Mouse (Mus musculus) adrenal gland, adult 2 months (tissue): ENCODE results near the gene Ifitm3. TPM values are rescaled to one million over a fixed set of nuclear protein-coding genes. Genes with fewer than 3 reads are reported as not detected.
A peak's percentile ranks its signal among the peaks of the same experiment; 100 is the strongest.
"Not testable (repeated sequence)": the region's sequence is repeated elsewhere in the genome, so short reads cannot be mapped to it uniquely, and the experiment has no call there.

ENCODE experiments used
- DNase-seq: peaks from one replicate; pipeline ENCODE4 v3.0.0; 2021
- polyA plus RNA-seq: library from polyadenylated mRNA; depleted of rRNA; stranded (reverse); fragments of >200 nt; gene quantifications from 2 replicates; pipeline ENCODE4 v1.2.3, GENCODE M21; 2012
- total RNA-seq, 2 experiments: library from RNA; stranded (reverse); gene quantifications; 2 replicates each; pipeline ENCODE4 v1.2.3; 2021

Ifitm3 gene
- total and polyA plus RNA-seq, 3 experiments = 102 to 148 (median 140) TPM

DNA sequence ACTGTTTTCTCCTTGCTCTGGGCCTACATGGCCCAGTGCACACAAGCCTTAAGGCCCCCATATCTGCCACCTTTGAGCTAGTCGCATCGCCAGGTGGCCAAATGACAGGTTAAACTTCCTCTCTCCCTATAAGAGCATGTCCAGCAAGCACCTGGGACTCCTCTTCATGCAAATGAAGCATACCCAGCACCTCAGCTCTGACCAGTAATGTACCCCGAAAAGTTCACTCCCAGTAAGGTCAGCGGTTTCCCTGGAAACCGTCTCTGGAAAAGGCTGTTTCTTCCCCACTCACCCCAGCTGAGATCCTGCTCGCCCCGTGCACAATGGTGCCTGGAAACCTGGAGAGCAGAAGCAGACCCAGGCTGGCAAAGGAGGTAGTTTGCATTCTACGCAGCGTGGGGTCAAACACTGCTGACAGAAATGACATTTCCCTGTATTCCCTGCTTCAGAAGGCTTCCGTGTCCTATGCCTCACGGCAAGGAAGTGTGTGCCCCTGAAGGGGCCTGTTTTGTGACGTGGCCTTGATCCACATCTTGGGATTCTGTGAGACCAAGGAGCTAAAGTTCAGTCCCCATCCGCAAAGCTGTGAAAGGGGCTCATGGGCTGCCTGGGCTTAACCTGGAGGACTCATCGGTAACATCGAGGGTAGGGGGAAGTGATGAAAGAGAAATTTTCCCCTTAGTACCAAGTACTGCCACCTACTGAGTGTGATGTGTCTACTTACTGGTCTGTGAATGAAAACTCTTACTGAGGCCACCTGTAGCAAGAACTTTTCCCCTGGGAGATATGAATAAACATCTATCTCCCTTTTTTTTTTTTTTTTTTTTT is 9.5 kb downstream of the Ifitm3 start:
- no peak for DNase-seq

DNA sequence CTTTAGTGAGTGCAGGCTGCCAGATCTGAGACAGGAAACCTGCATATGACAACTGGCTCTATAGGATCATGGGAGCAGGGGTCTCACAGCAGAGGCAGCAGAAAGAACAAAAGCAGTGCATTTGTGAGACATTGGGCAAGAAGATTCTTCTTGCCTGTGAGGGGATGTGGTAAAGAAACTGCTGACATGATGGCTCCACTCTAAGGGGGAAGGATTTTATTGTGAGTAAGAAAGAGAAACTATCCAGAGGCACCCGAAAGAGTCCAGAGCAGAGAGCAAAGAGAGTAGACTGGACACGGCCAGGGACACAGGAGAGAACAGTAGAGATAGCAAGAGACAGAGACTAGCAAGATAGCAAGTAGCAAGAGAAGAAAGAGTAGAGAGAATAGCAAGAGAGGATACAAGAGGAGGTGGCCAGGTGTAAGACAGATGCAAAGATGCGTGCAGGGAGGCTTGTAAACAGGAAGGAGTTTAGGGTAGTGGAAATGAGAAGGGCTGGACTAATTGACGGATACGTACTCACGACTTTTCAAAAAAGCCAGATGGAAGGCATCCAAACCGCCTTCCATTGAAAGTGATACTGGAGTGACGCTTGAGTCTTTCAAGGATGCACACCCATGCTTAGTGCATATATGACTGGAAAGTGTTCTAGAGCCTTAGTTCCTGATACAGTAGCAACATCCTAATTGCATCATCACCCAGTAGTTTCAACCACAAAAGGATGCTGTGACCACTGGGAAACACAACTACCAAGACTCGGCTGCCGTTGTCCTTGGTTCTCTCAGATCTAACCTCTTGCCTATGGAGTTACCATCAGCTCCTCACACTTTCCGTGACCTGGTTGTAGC is 11.5 kb downstream of the Ifitm3 start:
- no peak for DNase-seq

DNA sequence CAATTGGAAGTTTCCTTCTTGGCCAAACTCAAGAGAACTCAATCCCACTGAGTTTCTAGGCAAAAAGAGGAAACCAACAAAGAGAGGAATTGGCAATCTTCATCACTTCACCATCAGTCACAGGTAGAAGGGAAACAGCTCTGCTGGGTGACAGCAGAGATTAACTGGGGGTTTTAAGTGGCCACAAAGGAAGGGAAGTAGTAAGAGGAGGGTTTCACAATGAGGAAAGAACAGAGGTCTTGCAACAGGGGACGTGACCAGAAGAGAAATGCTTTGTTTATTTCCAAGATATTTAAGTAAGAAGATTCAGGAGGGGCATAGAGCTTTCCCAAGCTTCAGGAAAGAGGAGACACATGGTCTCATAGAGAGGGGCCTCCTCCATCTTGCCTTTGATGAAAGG is 12.8 kb downstream of the Ifitm3 start:
- no peak for DNase-seq

DNA sequence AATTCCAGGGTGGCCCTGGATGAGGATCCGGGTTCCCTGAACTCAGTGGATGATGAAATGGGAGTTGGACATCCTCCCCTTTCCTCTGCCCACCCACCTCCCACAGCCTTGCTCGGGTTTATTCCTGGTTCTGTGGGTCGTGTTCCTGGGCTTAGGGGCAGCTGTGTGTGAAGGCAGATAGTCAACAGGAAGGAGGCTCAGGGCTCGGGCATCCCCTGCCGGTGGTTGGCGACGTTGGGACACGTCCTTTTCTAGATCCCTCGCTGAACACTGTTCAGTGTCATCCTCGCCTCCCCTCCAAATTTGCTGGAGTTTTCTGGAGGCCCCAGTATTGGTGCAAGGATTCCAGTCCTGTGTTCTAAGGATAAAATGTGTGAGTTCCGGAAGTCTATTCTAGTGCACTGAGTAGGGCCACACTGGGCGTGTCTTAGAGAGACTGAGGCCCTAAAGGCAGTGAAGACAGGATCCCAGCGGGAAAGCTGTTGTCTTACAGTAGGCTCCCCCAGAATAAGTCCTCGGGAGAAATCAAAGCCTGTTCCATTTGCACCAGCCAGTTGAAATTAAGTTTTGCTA is 19.4 kb downstream of the Ifitm3 start:
- DNase-seq = no peak

- DNase-seq = no peak
Measured at GRCm38 (mm10) chr7:140990622-140991021, 19.9 kb downstream of the Ifitm3 start.

GRCm38 (mm10) chr7:140990185-140990584 is 20.4 kb downstream of the Ifitm3 start:
- DNase-seq = no peak

DNA sequence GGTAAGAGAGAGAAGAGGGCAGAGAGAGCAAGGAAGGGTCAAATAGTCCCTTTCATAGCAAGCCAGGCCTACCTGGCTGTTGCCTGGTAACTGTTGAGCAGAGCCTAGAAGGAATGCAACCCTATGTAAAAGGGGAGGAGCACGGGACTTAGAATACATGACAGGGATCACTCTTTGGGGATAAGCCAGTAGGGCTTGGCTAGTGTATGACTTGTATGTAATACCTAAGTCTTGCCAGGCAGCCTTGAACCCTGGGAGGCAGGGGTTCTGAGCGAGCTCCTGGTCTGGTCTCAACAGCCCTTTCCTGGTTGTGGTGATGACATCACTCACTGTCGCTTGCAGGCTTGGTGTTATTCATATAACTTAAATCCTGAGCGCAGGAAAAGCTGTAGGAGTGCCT is 21.5 kb downstream of the Ifitm3 start:
- DNase-seq = no peak

- no peak for DNase-seq
Measured at GRCm38 (mm10) chr7:140987182-140988138, 23.1 kb downstream of the Ifitm3 start.

DNA sequence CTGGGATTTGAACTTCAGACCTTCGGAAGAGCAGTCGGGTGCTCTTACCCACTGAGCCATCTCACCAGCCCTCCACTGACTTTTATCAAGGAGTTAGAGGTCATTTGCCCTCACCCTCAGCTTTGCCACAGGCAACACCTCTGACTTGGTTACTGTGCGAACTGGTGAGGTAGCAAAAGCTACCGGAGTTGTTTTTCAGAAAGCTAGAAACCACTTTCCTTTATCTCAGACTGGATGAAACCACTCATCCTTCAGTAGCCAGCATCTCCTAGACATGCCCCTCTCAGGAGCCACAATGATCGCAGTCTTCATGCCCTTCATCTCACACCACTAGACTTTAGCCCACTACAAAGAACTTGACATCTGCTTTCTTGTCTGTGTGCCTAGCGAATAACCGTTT is 27.6 kb downstream of the Ifitm3 start:
- no peak for DNase-seq

DNA sequence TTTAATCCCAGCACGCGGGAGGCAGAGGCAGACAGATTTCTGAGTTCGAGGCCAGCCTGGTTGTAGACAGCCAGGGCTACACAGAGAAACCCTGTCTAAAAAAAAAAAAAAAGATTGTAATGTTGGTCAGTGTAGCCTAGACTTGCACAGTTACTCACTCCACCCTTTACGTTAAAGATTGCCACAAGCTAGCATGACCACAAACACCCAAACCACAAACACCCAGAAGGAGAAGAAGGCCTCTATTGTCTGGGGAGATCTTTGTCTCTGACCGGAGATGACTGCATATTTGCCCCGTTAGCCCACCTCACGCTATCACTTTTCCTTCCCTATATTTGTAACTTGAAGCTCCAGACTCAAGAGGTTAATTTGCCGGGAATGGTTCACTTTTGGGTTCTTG is 28.9 kb downstream of the Ifitm3 start:
- no peak for DNase-seq

GRCm38 (mm10) chr7:140976720-140977119 is 33.9 kb downstream of the Ifitm3 start:
- not testable (repeated sequence) for DNase-seq

GRCm38 (mm10) chr7:140975465-140975864 is 35.1 kb downstream of the Ifitm3 start:
- DNase-seq = no peak

DNA sequence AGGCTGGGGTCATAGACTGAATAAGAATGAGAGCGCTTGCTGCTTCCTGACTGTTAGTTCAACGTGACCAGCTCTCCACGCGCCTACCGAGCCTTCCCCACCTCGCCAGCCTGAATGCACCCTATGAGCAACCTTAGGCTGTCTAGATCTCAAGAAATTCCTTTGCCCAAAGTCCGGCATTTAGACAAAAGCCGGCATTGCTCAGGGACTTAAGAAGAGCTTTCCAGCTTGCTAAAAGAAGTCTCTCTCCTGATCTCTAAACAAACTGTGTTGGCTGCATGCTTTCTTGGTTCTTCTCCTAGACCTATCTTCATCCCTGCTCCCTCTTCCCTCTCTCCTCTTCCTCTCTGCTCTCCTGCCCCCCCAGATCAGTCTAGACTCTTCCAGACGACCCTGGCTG is 35.6 kb downstream of the Ifitm3 start:
- no peak for DNase-seq

DNA sequence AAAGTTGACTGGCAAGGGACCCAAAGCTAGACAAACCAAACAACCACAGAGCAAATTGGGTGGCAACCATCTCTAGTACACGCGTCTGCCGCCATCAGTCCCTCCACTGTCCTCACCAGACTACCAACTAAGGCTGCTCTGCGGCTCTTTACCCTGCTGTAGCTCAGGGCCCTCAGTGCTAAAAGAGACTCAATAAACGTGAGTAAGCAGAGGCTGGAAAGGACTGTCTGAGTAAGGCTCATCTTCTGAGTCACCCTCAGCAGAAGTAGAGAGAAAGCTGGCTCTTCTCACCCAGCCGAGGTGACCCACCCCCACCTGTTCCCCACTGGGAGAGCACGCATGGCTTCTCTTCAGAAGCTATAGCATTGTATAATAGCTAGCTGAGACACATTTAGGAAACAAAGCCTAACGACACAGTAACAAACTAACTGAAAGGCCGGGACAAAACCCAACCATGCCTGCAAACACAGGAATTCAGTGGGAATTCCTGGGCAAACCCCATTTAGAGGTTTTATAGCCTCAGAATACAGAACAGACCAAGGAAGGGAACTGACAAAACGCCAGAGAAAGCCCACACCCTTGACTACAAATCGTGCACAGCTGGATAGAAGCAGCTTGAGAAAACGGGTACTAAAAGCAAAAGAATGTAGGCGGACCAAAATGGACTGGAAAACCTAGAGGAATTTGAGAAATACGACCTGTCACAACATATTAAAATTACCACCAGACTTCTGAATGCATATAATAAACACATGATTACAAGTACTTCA is 37.0 kb downstream of the Ifitm3 start:
- peak; percentile 42 for DNase-seq

DNA sequence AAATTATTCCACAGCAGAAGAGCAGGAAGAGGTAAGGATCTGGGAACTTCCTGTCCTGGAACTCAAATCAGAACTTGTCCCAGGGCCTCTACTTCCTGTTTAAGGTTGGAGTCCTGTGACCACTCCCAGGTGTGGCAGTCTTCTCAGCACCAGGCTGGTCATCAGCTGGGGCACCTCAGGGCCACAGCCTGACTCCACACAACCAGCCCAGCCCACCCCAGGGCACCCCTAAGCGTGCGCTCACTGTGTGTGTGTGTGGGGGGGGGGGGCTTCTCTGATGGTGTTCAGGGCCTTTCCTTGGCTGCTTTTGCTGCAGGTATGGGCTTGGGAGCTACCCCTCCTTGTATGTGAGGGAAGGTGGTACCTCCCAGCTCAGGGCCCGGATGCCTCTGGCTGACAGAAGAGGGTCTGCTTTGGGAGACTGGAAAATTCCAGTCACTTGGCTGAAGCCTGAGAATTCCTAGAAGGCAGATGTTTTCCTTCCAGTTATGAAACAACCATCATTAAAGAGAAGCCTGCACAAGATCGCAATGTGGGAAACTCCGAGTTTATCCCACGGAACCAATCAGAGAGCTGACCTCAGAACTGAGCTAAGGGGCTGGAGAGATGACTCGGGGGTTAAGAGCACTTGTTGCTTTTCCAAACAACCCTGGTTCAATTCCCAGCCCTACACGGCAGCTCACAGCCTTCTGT is 38.9 kb downstream of the Ifitm3 start:
- no peak for DNase-seq

- no peak for DNase-seq
Measured at GRCm38 (mm10) chr7:140970931-140971330, 39.6 kb downstream of the Ifitm3 start.

DNA sequence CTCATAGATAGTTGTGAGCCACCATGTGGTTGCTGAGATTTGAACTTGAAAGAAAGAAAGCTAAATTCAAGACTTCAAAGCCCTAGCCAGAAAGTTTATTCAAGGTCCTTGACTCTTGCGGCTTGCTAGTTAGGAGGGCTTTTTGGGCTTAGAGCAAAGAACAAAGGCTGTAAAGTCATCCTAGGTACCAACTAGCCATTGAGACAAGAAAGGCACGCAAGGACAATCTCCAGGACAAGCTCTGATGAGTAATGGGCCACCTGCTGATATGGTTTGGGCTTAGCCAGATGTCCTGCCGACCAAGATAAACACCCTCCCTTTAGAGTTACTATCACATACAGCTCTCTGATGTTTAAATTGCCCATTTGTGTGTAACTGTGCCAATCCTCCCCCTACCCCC is 41.9 kb downstream of the Ifitm3 start:
- not testable (repeated sequence) for DNase-seq

DNA sequence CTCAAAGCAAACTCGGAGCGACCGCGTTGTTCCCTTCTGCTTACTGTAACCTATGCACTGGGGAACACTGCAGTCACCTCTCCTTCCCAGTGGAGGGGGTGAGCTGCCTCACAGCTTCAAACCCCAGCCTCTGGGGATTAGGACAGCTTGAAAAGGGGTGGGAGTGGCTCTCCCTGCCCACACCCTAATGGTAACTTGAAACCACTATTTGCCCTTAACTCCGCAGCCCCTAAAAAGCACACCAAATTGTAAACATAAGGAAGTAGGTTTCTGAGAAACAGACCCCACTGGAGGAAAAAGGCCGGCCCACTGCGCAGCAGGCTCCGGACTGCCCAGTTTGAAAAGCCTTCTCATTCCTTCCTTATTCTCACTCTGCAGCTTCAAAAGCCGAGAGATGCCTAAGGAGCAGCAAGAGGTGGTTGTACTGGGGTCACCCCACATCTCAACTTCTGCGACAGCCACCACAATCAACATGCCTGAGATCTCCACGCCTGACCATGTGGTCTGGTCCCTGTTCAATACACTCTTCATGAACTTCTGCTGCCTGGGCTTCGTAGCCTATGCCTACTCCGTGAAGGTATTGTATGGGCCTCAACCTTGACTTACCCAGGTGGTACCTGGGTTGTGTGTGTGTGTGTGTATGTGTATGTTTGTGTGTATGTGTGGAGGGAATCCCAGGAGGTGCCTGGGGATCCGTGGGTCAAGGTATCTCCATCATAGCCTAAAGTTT is 42.5 kb downstream of the Ifitm3 start:
- DNase-seq = no peak

GRCm38 (mm10) chr7:140966921-140967320 is 43.6 kb downstream of the Ifitm3 start, which contains the start of gene Ifitm1:
Gene Ifitm1, plus strand, starts transcription at chr7:140967221.
- no peak for DNase-seq
